Mouse (Mus musculus): ENCODE data around the gene Arl6ip4. TPM values are rescaled to one million over a fixed set of nuclear protein-coding genes. Genes with fewer than 3 reads are reported as not detected.

Gene Arl6ip4
- polyA plus RNA-seq, 1 experiment from 2014 or later: 146 TPM

DNA sequence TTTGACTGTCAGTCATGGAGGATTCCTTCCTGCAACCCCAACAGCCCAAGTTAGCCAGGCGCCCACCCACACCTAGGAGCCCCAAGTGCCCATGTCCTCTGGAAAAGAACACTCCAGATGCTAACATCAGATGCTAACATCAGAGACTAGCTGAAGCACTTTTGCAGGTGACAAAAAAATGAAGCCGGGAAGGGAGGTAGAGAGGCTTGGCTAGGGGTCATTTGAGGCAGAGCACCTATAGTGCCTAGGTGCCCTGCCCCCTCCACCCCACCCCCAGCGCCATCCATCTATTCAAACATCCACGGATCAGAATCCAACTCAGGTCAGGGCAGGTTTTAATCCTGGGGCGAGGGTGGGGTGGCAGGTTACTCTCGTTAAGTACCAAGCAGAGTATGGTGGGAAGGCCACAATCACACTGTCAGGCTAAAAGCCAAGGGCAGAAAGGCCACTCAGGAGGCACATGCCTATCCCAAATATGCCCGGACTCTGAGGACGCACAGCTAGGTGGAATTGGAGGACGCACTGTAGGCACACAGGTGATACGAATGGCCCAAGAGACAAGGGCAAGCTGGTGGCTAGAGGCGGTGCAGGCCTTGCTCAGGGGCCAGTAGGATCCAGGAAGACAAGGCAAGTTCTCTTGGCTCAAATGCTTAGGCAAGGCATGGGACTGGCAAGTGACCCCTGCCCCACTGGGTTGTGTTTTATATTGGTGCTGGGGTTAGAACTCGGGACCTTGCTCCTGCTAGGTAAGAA lies 21.9 kb upstream of the Arl6ip4 start:
- DNase-seq (ENCODE audit: low spot score): no peak

DNA sequence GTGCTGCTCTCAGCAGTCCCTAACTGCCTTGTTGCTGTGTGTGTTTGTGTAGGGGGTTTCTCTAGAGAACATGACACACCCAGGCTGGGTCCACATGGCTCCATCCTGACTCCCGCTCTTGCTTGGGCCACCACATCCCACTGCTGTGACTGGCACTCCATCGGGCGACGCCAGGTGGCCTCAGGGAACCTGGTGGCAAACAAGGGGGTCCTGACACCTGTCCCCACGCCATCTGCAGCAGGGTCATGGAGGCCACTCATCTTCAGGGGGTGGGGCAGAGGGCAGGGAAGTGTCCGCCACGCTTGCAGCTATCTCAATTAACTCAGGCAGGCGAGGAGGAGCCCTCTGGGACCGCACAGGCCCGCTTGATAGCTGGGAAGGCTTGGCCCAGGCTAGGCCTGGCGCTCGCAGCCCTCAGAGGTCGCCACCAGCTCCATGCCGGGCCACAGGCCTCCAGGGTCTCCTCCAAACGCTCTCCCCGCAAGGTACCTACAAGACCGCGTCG lies 20.8 kb upstream of the Arl6ip4 start:
- DNase-seq (ENCODE audit: low spot score): no peak

- peak; percentile 95 for DNase-seq (ENCODE audit: low spot score)
Measured at GRCm38 (mm10) chr5:124095596-124096232, 20.2 kb upstream of the Arl6ip4 start, which contains the start of gene Abcb9. Gene Abcb9, minus strand, starts transcription at chr5:124095798.

DNA sequence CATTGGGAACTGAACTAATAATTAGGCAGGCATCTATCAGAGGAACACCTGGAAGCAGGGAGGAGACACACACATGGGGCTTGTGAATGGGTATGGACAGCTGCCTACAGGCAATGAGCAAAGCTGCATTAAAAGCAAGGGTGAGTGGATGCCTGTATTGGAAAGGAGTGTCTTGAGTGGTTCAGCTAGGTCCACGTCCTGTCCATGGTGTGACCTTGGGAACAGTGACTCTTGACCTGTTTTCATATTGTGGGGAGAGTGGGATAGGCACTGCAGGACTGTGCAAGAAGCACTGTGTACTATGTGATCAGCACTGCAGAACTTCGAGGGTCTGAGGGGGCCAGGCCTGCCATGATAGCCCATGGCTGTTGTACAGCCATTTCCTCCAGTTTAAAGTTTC lies 17.0 kb upstream of the Arl6ip4 start:
- DNase-seq (ENCODE audit: low spot score): no peak

DNA sequence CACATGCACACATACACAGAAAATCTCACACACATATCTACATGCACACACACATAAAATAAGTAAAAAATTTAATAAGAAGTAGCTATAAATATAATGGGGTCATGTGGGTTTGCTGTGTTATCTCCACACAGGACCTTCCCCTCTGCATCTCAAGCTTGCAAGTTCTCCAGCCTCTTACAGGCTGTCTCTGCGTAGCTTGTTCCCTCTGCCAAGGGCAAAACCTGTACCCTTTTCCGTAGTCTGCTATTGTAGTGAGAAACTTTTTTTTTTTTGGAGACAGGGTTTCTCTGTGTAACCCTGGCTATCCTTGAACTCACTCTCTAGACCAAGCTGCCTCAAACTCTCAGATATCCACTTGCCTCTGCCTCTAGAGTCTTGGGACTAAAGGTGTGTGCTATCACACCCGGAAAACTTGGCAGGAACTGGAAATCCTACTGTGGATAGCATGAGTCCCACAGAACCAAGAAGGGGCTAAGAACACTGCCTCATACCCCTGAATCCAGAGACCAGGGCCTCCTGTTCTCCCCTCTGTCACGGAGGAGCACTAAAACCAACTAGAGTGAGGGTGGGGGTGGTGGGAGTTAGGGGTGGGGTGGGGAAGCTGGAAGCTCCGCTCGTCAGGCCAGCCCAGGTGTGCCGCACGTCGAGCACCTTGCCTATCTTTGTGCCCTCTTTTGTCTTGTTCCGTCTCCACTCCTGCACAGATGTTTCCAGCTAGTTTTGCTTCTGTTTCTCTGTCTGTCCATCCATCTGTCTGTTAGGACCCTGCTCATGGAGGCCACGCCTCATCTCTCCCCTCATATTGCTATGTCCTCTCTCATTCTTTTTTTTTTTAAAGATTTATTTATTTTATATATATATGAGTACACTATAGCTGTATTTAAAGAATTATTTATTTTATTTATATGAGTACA lies 15.5 kb upstream of the Arl6ip4 start:
- DNase-seq (ENCODE audit: low spot score): no peak

- DNase-seq (ENCODE audit: low spot score): no peak
Measured at GRCm38 (mm10) chr5:124102326-124102725, 13.6 kb upstream of the Arl6ip4 start.

DNA sequence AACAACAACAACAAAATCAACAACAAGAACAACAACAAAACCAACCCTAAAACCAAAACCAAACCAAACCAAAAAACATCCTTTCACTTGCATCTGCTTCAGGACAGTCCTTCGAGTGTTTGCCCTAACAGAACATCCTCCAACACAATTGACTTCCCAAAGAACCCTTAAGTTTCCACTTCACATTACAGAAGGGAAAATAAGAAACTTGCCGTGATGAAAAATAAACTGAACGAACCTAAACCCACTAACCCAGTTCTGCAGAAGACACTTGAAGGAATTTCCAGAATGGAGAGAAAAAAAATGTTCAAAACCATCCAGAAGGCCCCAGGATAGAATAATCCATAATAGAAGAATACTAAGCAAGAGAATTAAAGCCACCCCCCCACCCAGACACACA lies 12.9 kb upstream of the Arl6ip4 start:
- DNase-seq (ENCODE audit: low spot score): no peak

DNA sequence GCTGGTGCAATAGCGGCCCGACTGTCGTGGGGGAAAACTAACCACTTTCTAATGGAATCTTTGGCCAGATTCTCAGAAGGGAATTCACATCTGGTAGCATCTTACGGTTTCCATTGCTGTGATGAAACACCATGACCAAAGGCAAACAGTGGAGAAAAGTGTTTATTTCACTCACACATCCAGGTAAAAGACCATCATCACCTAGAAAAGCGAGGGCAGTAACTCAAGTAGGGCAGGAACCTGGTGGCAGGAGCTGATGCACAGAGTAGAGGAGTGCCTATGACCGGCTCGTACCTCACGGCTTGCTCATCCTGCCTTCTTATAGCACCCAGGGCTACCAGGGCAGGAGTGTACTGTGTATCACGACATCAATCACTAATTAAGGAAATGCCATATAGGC lies 12.3 kb upstream of the Arl6ip4 start:
- no peak for DNase-seq (ENCODE audit: low spot score)

GRCm38 (mm10) chr5:124111077-124111741 lies 4.7 kb upstream of the Arl6ip4 start:
- peak; percentile 60 for DNase-seq (ENCODE audit: low spot score)

GRCm38 (mm10) chr5:124111742-124112497 lies 4.0 kb upstream of the Arl6ip4 start, which contains the start of gene Ogfod2:
Gene Ogfod2, plus strand, starts transcription at chr5:124112297.
- peak; percentile 97 for DNase-seq (ENCODE audit: low spot score)

DNA sequence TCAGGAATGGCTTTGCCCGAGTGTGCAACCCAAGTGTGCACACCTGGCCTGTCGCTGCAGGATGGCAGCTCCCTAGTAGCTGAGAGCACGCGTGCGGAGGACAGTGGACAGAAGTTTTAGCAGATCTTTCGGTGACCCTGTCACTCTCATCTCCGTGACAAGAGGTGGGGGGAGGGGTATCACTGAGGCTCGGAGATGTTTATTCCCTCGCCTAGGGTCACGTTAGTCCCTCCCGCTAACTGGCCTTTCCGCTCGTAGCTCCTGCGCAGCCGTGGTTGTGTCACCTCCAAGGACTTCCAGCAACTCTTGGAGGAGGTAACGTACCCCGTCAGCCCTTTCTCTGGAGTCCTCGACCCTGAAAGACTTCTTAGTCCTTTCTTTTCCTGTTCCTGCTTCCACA lies 3.4 kb upstream of the Arl6ip4 start:
- no peak for DNase-seq (ENCODE audit: low spot score)

DNA sequence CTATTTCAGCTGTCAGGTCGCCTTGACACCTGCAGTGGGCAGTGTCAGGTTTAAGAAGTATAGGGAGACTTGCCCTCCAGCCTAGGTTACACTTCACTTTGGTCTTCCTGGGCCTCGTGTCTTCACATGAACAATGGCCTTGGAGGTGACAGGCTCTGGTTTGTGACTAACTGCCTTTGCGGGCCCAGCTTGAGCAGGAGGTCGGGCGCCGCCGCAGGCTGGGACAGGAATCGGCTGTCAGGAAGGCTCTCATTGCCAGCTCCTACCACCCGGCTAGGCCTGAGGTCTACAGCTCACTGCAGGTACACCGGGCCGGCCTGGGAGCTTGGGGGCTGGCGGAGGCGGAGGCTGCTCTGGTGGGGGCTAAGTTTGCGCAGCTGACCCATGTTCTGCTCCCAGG lies 2.9 kb upstream of the Arl6ip4 start:
- peak; percentile 72 for DNase-seq (ENCODE audit: low spot score)

DNA sequence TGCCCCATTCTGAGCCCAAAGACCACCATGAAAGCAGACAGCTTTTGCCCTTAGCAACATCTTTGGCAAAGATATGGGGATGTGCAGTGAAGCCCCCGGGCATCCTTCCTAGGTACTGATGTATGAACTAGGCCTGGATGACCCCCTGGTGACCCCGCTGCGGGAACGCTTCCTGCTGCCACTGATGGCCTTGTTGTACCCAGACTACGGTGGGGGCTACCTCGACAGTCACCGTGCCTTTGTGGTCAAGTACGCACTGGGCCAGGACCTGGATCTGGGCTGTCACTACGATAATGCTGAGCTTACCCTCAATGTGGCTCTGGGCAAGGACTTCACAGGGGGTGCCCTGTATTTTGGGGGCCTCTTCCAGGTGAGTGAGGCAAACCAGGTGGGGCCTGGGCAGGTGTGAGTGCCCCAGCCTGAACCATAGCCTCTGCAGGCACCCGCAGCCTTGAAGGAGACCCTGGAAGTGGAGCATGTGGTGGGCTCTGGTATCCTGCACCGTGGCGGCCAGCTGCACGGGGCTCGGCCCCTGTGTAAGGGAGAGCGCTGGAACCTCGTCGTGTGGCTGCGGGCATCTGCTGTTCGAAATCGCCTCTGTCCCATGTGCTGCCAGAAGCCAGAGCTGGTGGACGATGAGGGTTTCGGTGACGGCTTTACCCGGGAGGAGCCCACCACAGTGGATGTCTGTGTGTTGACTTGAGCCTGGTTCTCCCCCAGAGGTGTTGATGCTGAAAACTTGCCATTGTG lies 1.4 kb upstream of the Arl6ip4 start:
- no peak for DNase-seq (ENCODE audit: low spot score)

- no peak for DNase-seq (ENCODE audit: low spot score)
Measured at GRCm38 (mm10) chr5:124115531-124115930, 358 bp upstream of the Arl6ip4 start.

GRCm38 (mm10) chr5:124119204-124119603 lies 3.3 kb downstream of the Arl6ip4 start:
- no peak for DNase-seq (ENCODE audit: low spot score)

DNA sequence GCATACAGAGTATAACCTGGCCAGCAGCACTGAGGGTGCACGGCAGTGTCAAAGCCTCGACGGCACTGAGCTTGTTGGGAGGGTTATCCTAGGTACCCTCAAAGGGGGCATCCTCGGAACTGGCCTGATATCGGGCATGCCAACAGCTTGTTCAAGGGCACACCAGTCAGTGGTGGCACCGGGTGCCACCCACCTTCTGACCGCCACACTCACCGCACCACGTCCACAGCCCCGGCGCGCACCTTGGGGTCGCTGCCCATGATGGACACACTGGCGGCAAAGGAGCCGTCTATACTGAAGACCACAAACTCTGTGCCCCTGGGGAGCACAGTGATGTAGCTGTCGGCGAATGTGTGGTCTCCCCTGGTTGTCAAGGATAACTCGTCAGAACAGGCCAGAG lies 6.5 kb downstream of the Arl6ip4 start:
- DNase-seq (ENCODE audit: low spot score): no peak

DNA sequence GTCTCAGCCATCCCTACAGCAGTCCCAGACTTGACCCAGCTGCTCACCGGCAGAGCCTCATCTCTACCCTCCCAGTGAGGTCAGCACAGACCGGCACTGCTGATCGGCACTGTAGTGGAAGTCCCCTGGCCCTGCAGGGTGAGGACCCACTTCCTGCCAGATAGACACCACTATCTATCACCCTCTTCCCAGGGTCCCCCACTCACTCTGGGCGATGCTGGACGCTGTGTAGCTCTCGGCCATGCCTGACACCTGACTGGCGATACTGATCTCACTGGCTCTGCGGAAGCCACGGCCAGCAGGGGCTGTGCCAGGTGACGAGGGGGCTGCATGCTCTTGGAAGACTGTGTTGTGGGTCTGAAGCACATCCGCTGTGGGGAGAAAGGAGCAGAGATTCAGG lies 9.2 kb downstream of the Arl6ip4 start:
- no peak for DNase-seq (ENCODE audit: low spot score)

DNA sequence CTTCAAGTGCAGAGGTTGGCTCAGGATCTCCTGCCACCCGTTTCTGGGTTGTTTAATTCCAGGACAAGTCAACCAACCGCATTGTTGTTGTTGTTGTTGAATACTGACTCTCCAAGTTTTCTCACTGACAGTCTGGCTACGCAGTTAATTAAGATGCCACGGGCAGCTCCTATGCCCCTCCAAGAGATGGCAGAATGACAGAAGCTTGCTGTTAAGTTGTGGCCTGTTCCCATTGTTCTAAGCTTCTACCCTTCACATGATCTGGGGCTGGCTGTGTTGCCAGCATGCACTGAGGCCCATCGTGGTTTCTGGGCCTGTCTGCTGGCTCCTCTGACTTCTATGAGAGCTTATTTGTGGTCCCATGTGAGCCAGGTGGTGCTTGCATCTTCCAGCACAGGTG lies 18.4 kb downstream of the Arl6ip4 start:
- no peak for DNase-seq (ENCODE audit: low spot score)

GRCm38 (mm10) chr5:124138066-124138465 lies 22.2 kb downstream of the Arl6ip4 start:
- DNase-seq (ENCODE audit: low spot score): no peak

- no peak for DNase-seq (ENCODE audit: low spot score)
Measured at GRCm38 (mm10) chr5:124149028-124149427, 33.1 kb downstream of the Arl6ip4 start.

All from thymus, postnatal 0 days (tissue).